Mouse (Mus musculus) fibroblast of lung, adult 2 months (primary cell): ENCODE results near the gene Sp6.

ENCODE experiments used
- DNase-seq: peaks from one replicate; pipeline ENCODE4 v3.0.0-alpha.2; 2011; ENCODE audit warnings: low read depth

The Sp6 gene

DNA sequence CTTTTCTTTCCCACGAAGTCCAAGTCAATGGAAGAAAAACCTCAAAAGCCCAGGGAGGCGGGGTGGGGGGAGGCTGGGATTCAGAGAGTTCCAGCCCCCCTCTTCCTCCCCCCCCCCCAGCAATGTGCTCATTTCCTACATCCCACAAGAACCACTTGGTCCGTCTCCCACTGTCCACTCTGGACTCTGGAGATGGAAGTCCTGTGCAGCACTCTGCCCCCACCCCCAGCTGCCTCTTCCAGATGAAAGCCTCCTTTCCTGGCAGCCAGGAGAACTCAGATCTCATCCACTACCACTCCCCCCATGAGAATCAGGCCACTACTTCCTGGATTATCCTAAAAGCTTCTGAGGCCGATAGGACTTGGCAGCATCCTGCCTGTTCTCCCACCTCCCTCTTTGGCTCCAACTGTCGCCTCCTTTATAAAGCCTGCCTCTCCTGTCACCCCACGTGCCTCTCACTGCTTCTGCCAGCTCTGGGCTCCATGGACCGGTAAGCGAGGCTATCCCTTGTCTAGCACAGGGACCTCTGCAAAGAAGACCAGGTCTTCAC is at the start of gene Sp6:
Gene Sp6, plus strand, starts transcription at position 274 of the 550 bp plus-strand sequence.
- no peak for DNase-seq

DNA sequence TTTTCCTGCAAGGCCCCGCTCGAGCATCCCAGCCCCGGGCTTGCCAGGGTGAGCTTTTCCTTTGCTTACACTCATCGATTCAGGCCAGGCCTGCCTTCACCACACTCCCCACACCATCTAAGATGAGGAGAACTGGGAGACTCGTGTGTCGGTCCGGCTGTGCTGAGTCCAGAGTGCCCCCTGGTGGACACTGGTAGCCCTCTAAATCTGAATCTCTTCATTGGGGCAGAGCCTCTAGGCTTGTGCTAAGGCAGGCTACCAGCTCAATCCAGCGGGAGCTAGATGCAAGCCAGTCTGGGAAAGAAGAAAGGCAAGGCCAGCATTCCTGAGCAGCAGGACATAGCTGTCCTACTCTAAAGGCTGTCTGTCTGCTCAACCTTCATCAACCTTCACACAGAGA is 49.6 kb upstream of the Sp6 start:
- DNase-seq, result no peak

DNA sequence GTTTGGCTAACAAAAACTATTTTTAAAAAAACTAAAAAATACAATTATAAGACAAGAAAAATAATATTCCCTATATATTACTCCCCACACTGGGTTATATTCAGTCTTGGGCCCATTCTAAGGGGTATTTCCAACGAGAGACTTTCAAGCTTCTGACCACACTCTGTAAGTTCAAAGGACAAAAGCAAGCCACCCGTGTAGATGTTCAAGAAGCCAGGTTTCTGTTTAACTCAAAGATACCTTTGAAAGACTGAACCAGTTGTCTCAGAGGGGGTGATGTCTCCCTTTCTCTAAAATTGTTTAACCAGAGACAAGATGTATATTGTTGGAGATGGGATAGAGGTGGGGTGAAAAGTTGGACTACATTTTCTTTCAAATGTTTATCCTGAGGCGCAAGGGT is 47.0 kb upstream of the Sp6 start:
- DNase-seq, result no peak

DNA sequence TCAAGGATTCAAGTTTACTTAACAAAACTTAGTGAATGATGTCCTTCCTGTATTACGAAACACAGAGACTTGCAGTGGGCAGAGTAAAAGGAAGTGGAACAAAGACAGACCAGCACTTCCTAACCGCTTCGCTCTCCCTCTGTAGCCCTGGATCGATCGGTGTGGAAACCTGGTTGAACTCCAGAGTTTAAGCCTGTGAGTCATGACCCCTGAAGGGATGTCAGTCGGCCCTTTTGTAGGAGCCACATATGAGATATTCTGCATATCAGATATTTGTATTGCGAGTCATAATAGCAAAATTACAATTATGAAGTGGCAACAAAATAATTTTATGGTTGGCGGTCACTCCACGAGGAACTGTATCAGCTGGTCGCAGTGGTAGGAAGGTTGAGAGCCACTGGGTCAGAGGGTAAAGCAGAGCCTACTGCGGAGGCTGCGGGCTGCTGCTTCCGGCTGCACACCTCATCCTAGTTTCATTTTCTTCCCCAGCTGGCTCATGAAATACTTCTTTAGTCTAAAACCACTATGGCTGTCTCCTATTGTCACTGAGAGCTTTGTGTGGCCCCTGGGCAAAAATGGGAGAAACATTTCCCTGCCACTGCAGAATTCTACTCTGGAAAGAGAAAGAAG is 46.2 kb upstream of the Sp6 start:
- no peak for DNase-seq

DNA sequence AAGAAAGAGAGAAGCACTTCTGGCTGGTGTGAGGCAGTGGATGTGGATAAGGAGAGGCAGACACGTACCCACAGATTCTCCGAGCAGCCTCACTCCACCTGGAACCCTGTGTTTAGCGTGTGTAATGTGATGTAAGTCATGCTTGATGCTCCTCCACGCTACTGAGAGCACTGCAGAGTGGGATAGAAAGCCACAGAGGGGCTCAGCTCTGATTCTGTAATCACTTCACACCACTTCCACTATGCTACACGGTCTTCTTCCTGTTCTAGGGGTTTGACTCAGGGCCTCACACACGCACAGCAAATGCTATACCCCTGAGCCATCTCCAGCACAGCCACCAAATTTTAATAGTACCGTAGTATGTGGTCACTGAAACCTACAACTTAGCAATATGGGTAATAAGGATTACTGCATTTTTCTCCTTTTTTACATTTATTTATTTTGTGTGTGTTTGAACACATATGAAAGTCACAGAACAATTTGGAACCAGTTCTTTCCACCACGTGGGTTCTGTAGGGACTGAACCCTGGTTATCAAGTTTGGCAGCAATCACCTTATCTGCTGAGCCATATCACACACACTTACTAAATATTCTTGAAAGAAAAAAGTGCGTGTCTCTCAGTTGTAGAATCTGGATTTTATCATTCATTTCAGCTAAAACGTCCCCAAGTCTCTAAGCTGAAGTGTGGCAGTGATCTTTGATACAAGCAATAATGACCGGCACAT is 45.5 kb upstream of the Sp6 start:
- no peak for DNase-seq

DNA sequence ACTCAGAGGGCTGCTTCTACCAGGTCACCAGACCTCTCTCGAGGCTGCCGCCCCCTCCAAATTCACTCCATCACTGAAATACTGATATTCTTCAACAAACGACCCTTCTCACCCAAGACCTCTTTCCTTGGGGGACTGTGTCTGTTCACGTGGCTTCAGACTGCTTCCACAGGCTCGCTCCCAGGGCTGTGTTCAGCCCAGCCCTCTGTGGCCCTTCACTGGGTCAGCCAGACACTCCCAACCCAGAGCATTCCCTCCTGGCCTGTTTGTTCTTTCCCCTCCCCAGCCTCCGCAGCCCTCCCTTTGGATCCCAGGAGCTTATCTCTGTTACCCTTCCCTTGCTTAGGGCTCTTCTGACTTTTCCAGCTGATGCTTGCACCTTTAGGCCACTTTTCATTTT is 44.7 kb upstream of the Sp6 start:
- no peak for DNase-seq

DNA sequence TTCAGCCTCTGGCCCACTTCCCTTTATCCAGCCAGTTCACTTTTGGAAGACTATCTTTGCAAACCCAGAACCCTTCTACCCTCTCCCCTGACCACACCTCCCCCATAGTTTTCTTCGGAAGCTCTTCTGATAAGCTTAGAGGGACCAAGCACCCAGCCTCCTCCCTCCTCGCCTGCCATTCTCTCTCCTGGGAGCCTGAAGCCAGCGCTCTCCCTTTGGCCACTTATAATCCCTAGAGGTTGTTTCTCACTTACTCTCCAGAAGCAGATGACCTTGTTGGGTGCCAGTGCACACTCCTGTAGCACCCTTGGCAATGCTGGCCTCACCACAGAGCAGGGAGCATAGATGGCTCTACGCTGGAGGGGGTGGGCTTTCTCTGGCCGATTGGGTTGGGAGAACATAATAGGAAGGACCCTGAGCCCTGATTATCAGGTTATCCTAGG is 43.9 kb upstream of the Sp6 start:
- DNase-seq, result no peak

DNA sequence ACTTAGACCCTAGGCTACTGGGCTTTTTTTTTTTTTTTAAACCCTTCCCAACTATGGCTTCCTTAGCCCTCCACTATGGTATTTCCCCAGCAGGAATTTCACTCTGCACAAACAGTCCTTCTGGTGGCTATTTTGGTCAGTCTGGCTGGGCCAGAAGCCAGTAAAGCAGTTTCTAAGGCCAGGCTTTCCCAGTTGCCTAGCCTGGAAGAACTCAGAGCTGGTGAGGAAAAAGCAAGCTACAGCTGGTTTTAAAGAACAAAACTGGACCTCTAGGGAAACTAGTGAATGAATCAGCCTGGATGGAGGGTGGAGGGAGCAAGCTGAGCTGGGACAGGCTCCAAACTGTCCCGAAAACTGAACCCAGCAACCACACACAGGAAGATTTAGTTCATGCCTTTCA is 43.4 kb upstream of the Sp6 start:
- peak; percentile 96 for DNase-seq

DNA sequence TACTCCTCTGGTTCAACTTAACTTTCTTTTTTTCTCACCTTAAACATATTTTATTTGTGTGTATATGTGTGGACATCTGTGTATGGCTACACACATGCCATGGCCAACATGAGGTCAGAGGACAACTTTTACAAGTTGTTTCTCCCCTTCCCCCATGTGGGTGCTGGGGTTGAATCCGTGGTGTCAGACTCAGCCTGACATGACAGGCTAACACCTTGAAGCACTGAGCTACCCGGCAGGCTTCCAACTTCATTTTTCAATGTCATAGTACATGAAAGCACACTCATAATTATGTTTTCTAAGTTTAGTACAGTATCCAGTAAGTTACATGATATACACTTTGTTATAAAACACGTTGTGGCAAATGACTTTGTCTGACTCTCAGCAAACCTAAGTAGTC is 42.9 kb upstream of the Sp6 start:
- no peak for DNase-seq

DNA sequence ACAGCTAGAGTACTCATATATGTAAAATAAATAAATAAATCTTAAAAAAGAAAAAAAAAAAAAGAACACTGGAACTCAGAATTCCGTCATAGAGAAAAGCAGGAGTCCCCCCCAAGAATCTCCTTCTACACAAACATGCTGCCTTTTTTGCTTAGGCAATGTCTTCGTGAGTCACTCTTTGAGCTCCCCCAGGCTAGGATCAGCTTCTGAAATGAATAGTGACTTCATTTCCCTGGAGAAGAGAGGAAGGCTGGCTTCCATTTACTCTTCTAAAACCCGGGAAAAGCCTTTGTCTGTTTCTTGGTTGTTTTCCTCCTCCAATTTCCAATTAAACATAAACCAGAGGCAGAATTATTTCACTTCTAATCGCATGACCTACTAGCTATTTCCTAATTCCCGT is 40.3 kb upstream of the Sp6 start:
- DNase-seq, result no peak

DNA sequence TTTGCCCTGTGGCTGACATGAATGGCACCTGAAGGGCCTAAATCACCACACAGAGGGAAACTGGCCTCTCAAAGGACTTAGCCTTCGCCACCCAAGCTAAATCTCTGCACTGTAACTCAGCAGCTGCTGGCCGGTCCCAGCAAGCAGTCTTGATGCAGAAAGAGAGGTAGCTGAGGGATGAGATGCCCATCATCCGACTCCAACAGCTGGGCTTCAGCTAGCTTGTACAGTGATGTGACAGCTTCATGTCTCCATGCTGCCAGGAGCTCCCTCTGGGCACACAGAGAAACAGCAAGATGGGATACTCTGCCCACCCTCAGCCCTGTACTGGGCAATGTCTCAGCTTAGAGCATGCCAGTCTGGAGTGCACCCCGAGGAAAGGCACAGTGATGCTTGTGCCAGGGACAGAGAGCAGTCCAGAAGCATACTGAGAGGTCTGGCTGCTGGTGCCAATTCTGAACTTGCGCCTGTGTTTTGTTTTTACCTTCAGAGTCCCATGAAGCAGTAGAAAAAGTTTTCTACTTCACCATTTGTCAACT is 39.7 kb upstream of the Sp6 start:
- DNase-seq, result no peak

DNA sequence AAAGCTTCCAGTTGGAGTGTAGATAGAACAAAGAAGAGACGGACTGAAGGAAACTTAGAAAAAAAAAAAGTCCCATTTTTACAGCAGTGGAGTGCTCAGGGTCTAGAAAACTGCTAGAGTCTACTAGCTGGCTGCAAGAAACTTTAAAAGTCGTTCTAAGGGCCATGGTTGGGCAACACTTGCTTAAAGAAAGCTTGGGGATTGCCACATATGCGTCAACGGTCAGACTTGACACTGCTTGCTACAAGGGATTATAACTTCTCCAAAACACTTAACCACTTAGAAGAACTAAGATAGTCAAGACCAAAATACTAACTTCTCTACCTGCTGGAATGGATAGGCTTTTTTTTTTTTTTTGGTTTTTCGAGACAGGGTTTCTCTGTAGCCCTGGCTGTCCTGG is 38.4 kb upstream of the Sp6 start:
- no peak for DNase-seq

DNA sequence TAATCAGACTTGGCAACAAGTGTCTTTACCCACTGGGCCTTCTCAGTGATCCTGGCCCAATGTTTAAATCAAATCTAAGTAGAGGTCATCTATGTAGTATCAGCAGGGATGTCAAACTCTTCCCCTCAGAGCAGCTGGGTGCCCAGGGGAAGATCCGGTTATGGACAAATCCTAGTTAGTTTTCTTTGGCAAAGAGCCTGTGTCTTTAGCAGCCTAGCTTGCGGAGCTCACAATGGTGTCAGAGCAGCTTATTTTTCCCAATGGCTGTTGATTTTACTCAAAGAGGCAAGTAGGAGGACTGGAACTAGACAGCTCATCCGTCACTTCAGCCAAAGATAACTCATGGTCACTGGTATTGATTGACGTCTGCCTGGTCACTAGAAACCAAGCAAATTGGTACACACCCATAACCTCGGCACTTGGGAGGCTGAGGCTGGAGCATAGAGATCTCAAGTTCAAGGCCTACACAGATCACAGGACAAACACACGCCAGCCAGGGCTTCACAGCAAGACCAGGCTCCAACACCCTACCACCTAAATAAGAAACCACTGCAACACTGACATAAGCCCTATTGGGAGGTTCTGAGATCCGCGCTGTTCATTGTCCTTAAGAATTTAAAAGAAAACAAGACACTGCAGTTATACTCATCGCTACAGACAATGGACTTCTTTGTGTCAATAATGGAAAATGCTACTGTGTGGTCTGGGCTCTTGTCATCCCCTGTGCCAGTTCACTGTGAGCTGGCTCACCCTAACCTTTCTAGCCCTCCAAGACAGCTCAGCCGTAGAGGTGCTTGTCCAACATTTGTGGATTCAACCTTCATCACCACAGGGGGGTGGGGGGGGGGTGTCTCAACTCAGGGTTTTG is 37.4 kb upstream of the Sp6 start:
- DNase-seq, result no peak

DNA sequence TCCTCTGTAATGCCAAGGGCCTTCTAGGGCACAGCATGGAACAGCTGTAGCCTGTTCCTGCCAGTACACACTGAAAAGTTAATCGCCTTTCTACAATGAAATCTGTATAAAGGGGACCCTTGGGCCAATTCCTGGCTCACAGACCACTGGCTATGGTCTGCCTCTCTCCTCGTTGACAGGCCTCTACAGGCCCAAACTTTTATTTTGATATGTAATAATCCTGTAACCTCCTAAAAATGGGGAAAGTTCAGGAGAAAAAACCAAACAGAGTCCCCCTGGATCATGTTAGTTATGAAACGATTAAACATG is 36.9 kb upstream of the Sp6 start:
- no peak for DNase-seq

DNA sequence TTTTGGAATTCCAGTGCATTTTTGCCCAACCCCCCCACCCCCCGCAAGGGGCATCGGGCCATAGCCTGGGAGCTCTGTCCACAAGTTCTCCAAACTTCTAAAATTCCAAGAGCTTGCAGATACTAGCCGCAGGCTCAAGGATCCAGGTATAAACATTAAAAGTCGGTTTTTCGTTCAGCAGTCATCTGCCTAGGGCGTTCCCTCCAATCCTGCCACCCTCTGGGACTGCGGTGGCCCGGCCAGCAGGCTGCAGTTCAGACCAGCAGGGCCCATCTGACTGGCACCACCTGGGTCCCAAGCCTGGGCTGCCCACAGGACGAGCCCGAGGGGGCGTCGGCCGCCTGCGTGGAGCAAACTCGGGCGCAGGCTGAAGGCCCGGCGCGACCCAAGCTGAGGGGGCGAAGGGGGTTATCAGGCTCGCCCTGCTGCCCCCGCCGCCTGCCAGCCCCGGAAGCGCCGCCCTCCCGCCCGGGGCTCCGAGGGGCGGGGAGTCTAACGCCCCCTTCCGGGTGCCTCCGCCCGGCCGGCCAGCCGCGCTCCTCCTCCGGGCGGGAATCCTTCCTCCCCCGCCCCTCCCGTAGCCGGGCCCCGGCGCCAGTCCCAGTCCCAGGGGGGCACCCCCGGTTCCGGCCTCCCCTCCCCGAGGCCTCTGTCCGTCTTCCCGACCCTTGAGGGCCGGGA is 36.1 kb upstream of the Sp6 start:
- no peak for DNase-seq

DNA sequence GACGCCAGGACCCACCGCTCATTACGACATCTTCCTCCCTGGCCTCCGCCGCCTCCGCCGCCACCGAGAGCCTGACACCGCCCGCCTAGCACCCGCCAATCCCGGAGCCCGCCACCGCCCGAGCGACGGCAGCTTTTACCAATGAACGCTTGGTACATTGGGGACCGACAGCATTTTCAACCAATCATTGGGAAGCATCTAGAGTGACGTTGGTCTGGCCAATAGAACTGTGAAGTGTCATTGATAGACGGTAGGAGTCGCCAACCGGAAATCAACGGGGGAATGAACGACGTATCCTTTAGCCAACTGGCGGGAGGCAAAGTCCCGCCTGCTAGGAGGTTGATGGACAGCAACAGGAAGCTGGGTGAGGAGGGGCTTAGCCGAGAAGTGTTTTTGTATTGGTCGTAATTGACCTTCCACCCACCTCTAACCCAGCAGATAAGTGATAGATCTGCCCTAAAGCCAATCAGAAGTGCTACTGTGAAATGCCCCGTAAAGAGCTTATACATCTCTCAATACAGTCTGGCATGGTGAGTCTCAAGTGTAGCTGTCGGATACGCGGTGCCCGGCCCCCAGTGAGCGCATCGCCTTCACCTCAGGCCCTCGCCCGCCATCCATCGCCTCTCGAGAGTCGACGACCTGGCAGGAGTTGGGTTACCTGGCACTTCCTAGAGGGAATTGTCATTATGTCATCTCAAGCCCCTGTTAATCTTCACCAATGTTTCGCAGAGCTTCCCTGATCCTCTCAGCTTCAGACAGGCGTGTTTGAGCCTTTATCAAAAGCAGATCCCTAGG is 35.4 kb upstream of the Sp6 start:
- peak; percentile 100 for DNase-seq

DNA sequence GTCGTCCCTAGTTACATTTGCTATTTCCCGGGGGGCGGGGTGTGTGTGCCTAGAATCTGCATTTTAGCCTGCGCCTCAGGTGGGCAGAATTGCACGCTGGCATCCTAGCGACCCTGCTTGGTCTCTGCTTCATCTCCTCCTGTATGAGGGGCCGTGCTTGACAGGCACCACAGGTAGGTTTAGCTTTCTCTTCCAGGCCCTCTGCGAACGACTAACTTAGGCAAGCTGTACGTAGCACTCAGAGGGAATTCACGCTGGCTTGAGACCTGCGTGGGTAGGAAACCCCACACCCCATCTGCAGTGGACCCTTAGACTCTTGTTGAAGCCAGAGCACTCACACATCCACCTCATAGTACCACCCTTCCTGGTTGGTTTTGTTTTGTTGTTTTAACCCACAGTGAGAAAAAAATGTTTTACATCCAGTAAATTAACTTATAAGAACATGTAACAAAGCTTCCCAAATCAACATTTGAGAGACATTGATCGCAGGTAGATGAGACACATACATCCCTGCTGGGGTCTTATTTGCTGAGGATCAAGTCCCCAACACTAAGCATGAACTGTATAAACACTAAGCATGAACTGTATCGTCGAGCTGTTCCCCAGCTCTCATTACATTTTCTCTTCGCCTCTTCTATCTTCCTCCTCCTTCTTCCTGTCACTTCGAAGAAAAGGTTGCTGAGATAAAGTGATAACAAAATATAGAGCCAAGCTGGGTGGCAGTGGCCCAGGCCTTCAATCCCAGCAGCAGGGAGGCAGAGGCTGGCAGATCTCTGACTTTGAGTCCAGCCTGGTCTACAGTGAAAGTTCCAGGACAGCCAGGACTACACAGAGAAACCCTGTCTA is 34.6 kb upstream of the Sp6 start:
- no peak for DNase-seq

DNA sequence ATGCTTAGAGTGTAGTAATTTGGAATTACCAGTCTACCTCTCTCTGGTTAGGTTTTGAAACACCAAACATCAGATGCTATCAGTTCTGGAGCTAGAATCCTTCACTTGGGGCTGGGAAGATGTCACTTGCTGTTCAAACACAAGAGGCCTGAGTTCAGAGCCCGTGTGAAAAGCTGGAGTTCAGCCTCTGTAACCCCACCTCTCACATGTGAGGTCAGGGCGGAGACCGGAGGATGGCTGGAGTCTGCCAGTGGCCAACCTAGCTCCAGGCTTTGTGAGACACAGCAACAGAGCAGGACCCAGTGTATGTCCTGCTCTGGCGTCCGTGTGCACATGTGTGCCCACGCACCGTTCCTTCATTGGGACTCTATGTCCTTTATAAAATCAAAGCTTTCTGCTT is 33.9 kb upstream of the Sp6 start:
- DNase-seq, result no peak

DNA sequence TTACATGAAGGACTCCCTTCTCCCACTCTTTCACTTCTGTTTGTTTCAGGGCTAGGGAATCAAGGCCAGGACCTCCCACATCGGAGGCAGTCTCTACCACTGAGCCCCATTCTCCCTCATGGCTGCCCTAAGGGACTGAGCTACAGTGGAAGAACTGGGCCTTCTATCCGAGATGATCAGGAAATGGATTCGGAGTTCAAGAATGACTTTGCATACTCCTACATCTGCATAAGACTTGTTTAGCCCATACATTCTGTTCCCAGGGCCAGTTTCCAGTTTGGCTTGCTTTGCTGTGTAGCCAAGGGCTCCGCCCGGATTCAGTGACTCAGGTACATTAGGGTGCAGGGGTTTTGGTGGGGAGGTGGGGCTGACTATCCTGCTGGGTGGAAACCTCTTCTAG is 33.2 kb upstream of the Sp6 start:
- no peak for DNase-seq

DNA sequence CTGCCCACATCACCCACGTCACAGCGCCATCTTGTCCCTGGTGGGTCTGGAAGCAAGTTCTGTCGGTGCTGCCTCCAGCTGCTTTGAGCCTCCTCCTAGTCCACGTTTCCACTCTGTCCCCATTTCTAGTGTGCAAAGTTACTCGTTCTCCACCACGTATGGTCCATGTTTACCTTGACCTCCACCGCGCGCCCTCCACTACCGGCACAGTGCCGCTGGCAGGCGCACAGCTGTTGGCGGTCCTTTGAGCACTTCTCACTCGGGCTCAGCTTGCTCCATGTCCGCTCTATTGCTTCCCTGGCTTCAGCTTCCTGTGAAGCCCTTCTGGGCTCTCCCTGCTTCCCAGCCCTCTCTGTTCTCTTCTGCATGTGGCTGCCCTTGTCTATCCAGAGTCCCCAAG is 31.7 kb upstream of the Sp6 start:
- no peak for DNase-seq
